ENCODE assay signal across 21 mouse cellular contexts in genomic region chr1:155386551-155386950, GRCm38 (mm10). TPM values are rescaled to one million over a fixed set of nuclear protein-coding genes. Genes with fewer than 3 reads are reported as not detected.
DNase-seq lines count a peak whose midpoint lies in the region.
"Had no signal": no experiment of that assay in that cellular context is flagged by ENCODE, and none has a peak within 500 bp of the region (broad histone marks: within the 10 kb centered on the region; RNA-seq: fewer than 3 reads in every experiment).

No protein-coding gene starts in this region.

- DNase-seq in left cerebral cortex, postnatal 14 days (ENCODE audit: low spot score in 2 of 2): peak; percentile 22 to 27
- no peak for DNase-seq in left cerebral cortex, postnatal 4 days
- DNase-seq in brain, adult 2 months (ENCODE audit: low read depth, low spot score): peak; percentile 67
- peak; percentile 18 for DNase-seq in splenic B cell, adult 2 months (ENCODE audit: low read depth, low spot score)
- DNase-seq in urinary bladder, postnatal 25 days (ENCODE audit: low spot score): no peak
- no peak for DNase-seq in adrenal gland, postnatal 10 days
- no peak for DNase-seq in thymus, postnatal 4 days
- DNase-seq: adrenal gland, adult 8-10 months; adrenal gland, postnatal 25 days; B cell, adult 2 months; cerebellum, adult 18-20 months; cerebellum, adult 8-10 months; cerebellum, adult 9-11 months; cerebellum, postnatal 14 days; cerebellum, postnatal 36 days; embryo, embryonic 11 days had no signal

- H3K27me3 ChIP-seq in splenic B cell, adult 2 months (ENCODE audit: control insufficient read depth, insufficient read depth, low read length, poor library complexity, severe bottlenecking): no peaks in the 10 kb centered on the region
- H3K27me3 ChIP-seq: CH12.LX; embryonic facial prominence, embryonic 13.5 days; embryonic facial prominence, embryonic 15.5 days; forebrain, embryonic 12.5 days; Patski had no signal

- 0 out of 2 replicates have a peak, but pooled peaks cover 1% of the 10 kb centered on the region for H3K36me3 ChIP-seq in splenic B cell, adult 2 months (ENCODE audit: control insufficient read depth, insufficient read depth, low read length, poor library complexity, severe bottlenecking)
- H3K36me3 ChIP-seq: embryonic facial prominence, embryonic 13.5 days; embryonic facial prominence, embryonic 15.5 days had no signal

- intact Hi-C loops in left cerebral cortex, postnatal 14 days (cut with DNase I): loop anchor here (5.0 kb wide), 1 partner anchor 79 kb away; no protein-coding TSS in a partner anchor
- intact Hi-C loops in left cerebral cortex, postnatal 4 days (cut with DNase I): no loop called here

RNA-seq across cellular contexts. Expression of gene Xpr1, which starts 30.7 kb away (rescaled TPM):
- total RNA-seq in left cerebral cortex, postnatal 14 days (2021): 10 to 100 TPM; 91.4 to 93.4 TPM
- total RNA-seq in left cerebral cortex, postnatal 4 days (2021): 100 to 1,000 TPM; 153 to 167 TPM
- total RNA-seq in adrenal gland, postnatal 10 days (2021): 10 to 100 TPM; 35.6 to 41.5 TPM

Comparison
In these comparisons a context has a peak if more than half of its experiments do, and no peak if none do; other contexts are left out.
1. DNase-seq: peak in left cerebral cortex, postnatal 14 days (2 of 2), brain, adult 2 months (single experiment) and splenic B cell, adult 2 months (single experiment); none in left cerebral cortex, postnatal 4 days (single experiment), urinary bladder, postnatal 25 days (single experiment), adrenal gland, postnatal 10 days (single experiment) and thymus, postnatal 4 days (single experiment).